Mouse (Mus musculus): Measurements from ENCODE around the gene Dld. TPM values are rescaled to one million over a fixed set of nuclear protein-coding genes. Genes with fewer than 3 reads are reported as not detected.

Gene Dld
- 100 to 1,000 TPM; 226 to 243 TPM for total RNA-seq (2021)
- long read RNA-seq, experiment 1, transcript Dld-201 (14 exons, 2,544 nt), result major isoform, 182 of 201 reads
- long read RNA-seq, experiment 1, partial matches to known transcripts, result 10 of 201 reads
- long read RNA-seq, experiment 1, other reads (novel, unspliced or antisense), result 9 of 201 reads
- long read RNA-seq, experiment 2, transcript Dld-201 (14 exons, 2,544 nt), result major isoform, 326 of 363 reads
- long read RNA-seq, experiment 2, partial matches to known transcripts, result 14 of 363 reads
- long read RNA-seq, experiment 2, other reads (novel, unspliced or antisense), result 23 of 363 reads

DNA sequence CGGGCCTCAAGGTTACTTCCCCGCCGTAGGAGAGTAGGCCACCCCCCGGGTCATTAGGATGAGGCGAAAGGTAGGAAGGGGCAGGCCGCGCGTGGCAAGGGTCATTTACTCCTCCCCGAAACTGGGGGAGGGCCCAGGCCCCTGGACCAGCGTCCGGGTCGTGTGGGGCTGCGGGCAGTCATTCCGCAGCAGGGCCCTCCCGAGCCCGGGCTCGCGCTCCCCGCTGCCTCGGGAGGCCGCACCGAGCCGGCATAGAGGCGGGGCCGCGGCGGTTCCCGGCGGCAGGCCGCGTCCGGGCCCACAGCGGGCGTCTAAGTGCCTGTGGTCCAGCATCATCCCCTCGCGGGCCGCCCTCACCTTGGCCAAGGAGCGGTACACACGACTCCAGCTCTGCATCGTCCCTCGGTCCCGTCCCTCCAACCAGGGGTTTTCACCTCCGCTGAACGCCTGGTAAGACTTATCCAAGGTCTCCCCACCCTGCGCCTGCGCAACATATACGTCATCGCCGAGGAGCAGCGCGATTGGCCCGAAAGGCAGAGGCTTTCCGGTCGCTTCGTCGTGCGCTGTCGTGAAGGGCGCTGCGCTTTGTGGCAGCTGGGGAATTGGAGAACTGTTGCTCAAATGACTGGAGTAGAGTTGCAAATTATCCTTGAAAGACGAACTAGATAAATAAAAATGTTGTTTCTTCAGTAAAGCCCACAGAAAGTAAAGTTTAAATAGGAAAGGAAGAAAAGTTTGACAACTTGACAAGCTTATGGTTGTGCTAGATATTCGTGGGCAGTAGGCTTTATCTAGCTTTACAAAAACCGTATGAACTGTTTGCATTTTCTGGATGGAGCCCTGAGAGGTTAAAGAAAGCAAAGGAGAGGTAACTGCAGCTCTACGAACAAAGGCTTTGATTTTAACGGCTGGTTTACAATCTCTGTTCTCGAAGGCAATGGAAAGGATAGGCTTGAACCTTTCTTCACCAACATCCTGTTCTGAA is at the start of gene Dld:
Gene Dld (minus strand): TSS at position 510 of the 985 bp plus-strand sequence.
- DNase-seq (ENCODE audit: low spot score in 2 of 2), result peak; percentile 91 to 97

DNA sequence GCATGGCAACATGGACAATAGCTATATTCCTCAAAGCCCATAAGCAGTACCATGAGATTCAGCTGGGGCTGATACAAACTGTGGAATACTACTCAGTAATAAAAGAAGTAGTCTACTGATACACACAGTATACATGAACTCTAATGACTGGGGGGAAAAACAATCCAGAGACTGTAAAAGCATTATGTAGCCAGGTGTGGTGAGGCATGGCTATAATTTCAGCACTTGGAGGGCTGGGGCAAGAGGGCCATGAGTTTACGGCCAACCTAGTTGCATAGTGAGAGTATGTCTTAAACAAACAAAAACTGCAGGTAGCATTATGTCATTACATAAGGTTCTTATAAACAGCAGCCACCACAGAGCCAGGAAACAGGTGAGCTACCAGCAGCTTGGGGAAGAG is 49.6 kb upstream of the Dld start:
- DNase-seq (ENCODE audit: low spot score in 2 of 2), result no peak

DNA sequence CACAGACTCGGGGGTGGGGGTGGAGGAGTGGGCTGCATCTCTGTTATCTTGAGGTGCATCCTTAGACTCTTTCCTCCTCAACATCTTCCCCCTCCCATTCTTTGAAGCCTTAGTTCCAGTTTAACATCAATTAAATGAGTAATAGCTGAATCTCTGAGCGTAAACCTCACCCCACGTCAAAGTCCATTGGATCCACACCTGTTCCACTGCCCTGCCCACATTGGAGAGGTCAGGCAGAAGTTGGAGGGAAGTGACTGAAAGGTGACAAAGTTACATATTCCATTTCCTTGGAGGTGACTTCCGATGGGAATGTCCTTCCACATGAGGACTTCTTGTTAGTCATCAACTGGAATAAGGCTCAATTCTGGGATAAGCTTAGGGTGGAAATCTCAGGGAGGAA is 46.5 kb upstream of the Dld start:
- DNase-seq (ENCODE audit: low spot score in 2 of 2), result no peak

DNA sequence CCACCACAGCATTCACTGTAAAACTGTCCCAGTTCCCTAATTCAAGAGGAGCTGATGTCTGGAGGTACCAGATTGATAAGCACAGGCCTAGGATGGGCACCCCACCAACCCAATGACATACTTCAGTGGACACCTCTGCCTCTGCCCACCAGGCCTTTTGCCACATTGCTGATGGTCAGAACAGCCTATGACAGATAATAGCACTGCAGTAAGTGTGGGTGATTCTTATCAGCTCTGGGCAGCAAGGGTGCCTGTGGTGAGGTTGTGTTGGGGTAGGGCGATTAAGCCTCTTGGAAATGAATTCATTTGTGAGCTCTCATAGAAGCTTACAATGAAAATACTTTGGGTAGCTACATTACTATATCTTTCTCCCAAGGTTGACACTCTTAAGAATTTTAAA is 44.6 kb upstream of the Dld start:
- no peak for DNase-seq (ENCODE audit: low spot score in 2 of 2)

DNA sequence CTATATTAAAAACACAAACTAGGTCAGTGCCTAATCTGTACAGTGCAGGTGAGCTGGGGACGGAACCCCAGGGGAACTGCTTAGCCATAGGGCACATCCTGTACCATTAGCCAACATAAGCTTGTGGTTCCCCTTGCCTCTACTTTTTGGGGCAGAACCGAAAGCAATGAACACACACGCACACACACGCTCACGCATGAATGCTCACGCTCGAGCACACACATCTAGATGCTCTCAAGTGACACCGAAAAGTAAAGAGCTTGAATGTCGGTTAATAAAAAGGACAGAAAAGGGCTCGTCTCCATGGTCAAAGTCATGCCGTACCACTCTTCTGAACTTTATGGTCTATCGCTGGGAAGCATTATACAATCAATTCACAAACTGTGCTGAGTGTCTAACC is 40.4 kb upstream of the Dld start:
- DNase-seq (ENCODE audit: low spot score in 2 of 2), result no peak

DNA sequence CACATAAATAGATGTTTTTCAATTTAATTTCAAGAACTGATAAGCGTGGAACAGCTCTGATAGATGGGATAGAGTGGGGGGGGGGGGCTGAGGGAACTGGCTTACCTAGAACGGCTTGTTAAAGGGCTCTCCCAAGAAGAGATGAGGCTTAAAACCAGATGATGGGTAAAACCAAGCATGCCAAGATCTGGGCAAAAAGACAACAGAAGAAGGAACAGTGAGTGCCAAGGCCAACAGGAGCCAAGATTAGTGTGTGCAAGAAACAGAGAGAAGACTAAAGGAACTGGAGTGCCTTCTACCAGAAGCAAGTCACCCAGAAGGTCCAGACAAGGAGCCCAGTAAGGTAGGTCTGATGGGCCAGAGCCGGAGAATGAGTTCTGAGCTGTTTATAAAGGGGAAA is 39.3 kb upstream of the Dld start, which contains the start of gene Slc26a3:
Gene Slc26a3 (plus strand): TSS at position 301 of the 400 bp plus-strand sequence.
- no peak for DNase-seq (ENCODE audit: low spot score in 2 of 2)

DNA sequence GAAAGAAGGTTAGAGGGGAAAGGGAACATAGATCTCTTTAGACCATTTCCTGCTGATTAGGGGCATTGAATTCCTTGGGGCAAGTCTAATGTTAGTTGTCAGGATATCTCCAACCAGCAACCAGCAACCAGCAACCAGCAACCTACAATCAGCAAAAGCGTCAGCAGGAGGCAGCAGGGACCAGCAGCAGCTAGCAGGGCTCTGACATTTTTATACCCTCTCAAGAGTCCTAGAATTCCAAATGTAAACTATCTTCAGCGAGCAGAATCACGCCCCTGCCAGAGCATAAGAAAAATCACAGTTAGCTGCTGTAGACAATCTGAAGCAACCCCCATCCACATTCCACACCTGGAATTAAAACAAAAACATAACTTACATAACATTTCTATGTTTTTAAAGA is 36.0 kb upstream of the Dld start:
- no peak for DNase-seq (ENCODE audit: low spot score in 2 of 2)

DNA sequence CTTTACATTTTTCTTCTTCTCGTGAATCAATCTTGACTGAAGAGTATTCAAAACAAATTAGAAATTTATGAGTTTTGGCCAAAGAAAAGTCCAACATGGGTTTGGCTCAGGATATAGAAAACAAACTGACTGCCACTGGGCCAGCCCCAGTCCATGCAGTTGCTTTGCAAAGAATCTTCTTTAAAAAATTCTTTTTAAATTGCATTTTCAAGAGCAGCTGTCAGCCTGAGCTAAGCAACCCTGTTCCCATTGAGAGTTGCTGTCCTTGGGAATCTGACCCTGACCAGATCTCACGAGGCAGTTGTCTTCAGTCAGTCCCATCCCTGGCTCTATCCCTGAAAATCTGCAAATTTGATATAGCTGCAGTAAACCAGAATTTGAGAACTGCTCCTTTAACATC is 31.2 kb upstream of the Dld start:
- no peak for DNase-seq (ENCODE audit: low spot score in 2 of 2)

DNA sequence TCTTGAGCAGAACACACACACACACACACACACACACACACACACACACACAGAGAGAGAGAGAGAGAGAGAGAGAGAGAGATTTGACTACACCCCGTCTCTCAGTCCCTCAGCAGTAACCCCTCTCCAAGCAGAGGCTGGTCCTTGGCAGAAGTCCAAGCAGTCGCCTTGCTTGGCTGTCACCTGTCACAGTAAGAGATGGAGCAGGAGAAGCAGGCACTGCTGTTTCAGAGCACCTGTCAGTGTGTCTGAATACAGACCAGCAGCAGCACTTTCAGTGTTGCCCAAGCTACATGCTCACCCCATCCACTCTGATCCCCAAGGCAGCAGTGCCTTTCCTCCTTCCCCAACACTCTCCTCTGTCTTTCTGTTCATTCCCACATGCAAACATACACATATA is 29.6 kb upstream of the Dld start:
- no peak for DNase-seq (ENCODE audit: low spot score in 2 of 2)

DNA sequence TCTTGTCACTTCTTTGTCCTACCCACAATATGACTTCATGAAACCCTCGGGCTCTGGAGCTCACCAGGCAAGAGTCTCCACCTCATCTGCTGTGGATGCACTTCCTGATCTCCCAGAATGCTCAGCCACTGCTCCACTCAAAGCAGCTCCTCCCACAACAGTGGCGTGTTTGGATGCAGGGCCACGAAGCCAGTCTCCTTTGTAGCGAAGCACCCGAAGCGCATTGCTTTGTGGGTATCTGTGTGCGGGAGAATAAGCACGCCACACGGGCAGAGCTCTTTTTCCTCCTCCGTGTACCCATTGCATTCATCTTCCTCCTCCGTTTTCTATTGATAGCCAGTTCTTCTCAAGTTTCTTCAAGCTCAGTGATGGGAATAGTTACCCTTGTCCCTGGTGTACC is 26.0 kb upstream of the Dld start:
- no peak for DNase-seq (ENCODE audit: low spot score in 2 of 2)

DNA sequence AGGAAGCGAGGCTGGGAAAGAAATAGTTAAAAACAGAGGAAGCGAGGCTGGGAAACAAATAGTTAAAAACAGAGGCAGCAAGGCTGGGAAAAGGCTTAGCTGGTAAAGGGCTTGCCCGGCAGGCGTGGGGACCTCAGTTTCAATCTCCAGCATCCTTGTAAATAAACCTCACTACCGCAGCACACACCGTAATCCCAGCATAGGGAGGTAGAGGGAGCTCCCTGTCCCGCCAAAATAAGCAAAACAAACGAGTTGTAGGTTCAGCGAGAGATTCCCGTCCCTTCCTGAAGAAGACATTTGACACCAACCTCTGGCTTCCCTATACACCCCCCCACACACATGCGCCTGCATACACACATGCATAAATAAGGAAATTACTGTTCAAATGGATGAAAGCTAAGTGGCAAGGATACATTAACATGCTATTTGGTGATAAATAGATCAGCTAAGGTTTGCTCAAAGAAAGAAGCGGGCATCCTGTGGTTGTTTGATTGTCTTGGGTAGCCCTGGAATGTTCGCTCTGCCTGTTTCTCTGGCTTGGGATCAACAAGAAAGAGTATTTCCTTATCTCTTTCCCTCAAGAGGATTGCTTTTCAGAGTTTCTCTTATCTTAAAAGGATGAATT is 25.2 kb upstream of the Dld start:
- no peak for DNase-seq (ENCODE audit: low spot score in 2 of 2)

DNA sequence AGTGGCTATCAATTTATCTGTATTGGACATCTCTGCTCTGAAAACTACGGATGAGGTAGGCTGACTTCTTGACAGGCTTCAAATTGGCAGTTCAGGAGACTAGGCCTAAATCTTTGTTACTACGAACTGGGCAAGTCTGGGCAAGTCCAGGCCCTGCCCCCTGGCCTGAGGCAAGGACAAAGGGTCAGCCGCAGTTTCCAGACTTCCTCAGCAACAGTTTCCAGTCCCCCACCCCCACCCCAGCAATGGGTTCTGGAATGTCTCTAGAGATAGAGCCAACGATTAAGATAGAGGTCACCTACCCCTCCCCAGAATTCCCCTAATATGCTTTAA is 24.0 kb upstream of the Dld start:
- DNase-seq (ENCODE audit: low spot score in 2 of 2), result no peak

DNA sequence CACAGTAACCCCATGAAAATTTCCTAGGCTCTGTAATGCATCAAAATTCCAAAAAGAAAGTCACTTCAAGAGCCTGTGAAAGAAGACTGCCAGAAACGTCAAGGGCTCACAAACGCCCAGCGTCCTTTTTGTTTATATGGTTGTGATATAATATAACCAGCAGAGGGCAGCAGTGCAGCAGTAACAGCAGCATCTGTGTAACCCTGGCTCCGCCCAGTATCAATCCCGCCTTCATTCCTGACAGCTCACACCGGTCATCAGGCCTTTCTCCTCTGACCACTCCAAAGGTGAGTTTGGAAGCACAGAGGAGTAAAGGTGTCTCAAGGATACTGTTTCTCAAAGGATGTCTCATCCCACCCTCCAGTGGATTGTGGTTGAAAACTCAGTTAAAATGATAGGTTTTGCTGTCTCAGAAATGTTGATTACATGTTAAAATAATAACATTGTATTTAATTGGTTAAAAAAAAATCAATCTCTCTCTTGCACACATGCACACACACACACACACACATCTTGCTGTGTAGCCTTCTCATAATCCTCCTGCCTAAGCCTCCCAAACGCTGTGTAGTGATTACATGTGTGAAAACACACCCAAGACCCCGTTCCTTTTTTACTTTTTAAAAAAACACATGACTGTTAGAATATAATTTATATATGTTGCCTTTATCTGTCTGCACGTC is 23.5 kb upstream of the Dld start:
- DNase-seq (ENCODE audit: low spot score in 2 of 2), result peak; percentile 16 to 42

DNA sequence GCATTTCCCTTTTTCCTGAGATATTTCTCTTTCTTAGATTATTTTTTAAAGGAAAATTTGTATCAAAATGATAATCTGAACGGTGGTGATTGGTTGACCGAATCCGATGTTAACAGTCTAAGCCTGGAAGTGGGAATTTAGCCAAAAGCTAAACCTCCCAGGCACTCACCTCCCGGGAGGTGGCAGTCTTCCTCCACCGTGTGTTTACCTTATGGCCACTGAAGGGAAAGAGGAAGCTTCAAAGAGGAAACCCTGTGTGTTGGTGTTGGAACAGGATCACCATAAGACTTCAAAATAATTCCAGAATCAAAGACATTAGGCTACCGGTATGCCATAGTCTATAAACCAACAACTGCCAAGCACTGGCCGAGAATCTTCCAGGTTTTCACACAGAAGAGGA is 18.4 kb upstream of the Dld start:
- no peak for DNase-seq (ENCODE audit: low spot score in 2 of 2)

DNA sequence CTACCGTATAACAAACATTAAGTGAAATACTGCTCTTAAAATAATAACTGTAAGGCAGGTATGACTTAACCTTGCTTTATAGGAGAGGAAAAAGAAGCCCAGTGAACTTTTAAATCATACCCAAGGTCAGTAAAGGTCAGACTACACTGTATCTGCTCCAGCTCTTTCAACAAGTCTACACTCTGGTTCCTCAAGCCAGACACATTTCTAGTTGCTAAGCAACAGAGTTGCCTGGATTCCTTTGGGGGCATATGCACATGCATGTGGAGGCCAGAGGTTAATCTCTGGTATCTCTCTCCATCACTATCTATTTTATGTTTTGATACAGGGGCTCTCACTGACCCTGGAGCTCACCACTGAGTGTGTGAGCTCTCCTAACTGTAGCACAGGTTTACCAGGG is 17.9 kb upstream of the Dld start:
- DNase-seq (ENCODE audit: low spot score in 2 of 2), result no peak

DNA sequence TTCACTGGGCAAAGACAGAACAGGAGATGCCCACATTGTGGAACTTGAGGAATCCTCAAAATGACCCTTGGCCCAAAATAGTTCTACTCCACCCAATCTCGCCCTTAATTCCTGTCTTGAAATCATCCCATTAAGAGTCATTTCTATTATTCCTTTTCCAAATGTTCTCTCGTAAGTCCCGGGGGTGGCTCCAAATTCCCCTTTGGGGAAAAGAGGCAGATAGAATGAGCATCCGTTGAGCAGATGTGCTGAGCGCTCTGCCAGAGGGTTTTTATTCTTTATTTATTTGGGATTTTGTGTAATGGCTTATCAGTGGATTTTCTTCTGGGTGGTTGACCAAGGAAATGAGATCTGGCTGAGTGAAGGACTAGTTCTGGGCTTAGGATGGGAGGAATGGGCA is 16.5 kb upstream of the Dld start:
- DNase-seq (ENCODE audit: low spot score in 2 of 2), result no peak

DNA sequence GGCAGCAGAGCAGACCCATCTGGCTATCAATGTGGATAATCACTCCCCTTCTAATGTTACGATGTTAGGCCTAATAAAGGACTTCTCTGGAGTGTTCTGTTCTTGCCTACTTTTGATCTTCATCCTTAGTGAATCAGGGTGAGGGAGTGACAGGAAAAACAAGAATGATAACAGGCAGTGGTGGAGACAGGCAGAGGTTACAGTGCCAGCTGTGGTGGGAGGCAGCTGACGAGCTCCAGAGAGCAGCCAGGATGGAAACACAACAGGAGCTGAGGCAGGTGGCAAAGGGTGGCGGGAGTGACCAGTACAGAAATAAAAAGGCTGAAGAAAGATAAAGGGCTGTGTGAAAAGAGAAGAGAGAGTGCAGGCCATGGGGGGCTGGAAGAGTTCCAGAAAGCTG is 15.2 kb upstream of the Dld start:
- no peak for DNase-seq (ENCODE audit: low spot score in 2 of 2)

DNA sequence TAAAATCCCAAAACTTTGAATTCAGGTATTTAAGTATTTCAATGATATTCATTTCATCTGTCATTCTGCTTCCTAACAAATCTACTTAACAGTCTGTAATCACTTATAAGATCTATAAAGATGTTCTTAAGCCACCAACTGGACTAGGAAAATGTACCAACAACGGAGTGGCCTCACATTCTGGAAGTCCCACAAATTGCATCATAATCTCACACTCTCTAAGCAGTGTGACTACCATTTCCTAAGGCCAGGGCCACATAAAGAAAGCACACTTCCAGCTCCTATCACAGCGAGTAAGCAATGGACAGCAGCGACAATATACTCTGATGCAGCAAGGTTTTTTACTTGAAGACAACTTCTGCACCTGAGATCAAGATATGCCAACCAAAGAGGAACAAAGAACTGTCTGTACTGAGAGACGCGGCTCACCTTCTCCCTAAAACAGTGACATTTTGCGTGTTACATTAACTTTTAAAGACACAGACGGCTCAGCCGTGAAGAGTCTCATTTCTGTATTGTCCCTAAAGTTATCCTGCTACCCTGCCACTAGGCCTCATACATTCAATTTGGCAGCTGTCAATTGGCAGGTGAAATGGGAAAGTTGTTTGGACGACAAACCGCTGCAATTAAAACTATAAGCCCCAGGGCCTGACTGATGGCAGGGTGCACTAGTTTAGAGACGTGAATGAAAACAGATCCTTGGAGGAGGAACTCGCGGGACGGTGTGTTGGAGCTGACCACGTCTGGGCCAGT is 886 bp downstream of the Dld start:
- no peak for DNase-seq (ENCODE audit: low spot score in 2 of 2)

DNA sequence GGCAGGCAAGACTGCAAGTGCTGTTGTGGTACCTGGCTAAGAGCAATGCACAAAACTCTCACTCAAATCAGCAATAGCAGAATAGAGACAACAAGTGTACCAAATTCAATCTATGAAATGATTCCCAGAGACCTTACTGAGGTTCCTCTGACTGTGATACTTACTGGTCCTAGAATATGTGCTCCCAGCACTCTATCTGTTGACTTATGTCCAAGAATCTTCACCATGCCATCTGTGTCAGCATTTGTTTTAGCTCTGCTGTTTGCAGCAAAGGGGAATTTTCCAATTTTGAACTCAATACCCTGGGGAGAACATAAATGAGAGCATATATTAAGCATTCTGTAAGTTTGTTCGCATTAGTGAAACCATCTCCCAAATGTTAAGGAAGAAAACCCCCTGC is 18.0 kb downstream of the Dld start:
- DNase-seq (ENCODE audit: low spot score in 2 of 2), result no peak

DNA sequence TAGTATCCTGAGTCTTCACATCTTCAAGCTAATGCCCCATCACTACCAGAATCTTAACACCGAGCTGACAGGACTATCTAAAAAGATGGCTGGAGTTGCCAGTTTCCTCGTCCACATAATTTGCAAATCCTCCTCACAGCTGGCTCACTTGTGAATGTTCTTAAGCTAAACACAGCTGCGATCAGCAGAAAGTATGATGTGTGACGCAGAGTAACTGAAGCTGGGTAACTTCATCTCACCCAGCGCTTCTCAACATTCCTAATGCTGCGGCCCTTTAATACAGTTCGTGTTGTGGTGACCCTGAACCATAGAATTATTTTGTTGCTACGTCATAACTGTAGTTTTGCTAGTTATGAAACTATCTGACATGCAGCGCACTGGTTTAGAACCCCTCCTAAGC is 24.1 kb downstream of the Dld start:
- DNase-seq (ENCODE audit: low spot score in 2 of 2), result no peak
